Mouse (Mus musculus): ENCODE data around the gene Bcor. TPM values are rescaled to one million over a fixed set of nuclear protein-coding genes. Genes with fewer than 3 reads are reported as not detected.

Gene Bcor
- total and polyA plus RNA-seq, 2 experiments, result 2.8 to 5.6 TPM

DNA sequence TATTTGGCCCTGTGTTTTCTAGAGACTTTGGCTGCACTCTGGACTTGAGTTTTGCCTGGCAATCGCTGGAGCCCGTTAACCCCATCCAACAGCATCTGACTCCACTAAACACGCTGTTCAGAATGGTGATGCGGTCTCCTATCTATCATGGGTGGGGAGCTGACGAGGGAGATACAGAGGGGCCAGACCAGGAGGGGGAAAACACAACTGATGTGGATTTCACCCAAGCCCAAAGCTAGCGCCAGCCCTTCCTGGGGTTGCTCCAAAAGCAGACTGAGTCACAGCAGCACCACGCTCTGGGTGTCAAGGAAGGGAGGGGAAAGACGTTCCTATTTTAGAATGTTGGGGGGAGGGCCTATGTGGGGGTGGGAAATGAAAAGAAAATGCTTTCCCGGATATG is 94.4 kb downstream of the Bcor start:
- no peaks in the 10 kb centered on the region for H3K27me3 ChIP-seq (ENCODE audit: control insufficient read depth, insufficient read depth, low read length)
- TF ChIP-seq CTCF (IDR thresholded peaks at IDR 0.05; ENCODE audit: low read depth, low read length) (no peak), POLR2A (IDR thresholded peaks at IDR 0.05; ENCODE audit: extremely low read depth, insufficient read depth, low read length) (no peak)
- peaks cover 4% of the 10 kb centered on the region for H3K4me1 ChIP-seq (ENCODE audit: control insufficient read depth, insufficient read depth, low read length)
- no peak overlapping the region for H3K27ac ChIP-seq (replicated peaks; ENCODE audit: insufficient read depth, low read depth, low read length)
- DNase-seq (ENCODE audit: extremely low read depth, low read depth, low spot score), result peak; percentile 56
- 17% methylated on average over 8 of the region's 9 CpGs for WGBS
- no peak overlapping the region for H3K9ac ChIP-seq (ENCODE audit: low read depth, low read length)
- peaks cover 16% of the 10 kb centered on the region for H3K79me2 ChIP-seq (ENCODE audit: control insufficient read depth, insufficient read depth, low read length)
- H3K36me3 ChIP-seq (ENCODE audit: control insufficient read depth, insufficient read depth, low read length), result no peaks in the 10 kb centered on the region
- H3K4me3 ChIP-seq (ENCODE audit: insufficient read depth, low read depth, low read length), result no peak overlapping the region

DNA sequence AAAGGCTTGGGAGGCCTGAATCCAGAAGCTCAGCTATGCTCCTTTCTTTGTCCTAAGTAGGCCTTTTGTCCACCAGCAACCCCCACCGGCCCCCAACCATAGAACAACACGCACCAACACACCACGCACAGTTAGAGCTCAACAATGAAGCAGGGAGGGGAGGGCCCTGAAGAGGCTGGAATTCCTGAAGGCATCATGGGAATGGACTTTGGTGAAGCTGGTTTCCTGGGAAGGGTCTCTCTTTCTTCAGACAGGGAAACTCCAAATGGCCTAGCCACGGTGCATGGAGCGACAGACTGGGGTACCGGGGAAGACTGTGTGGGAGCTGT is 97.3 kb downstream of the Bcor start:
- Histone ChIP-seq H3K4me1 (ENCODE audit: control insufficient read depth, insufficient read depth, low read length) (peaks cover 2% of the 10 kb centered on the region), H3K4me3 (ENCODE audit: insufficient read depth, low read depth, low read length) (no peak overlapping the region), H3K79me2 (ENCODE audit: control insufficient read depth, insufficient read depth, low read length) (peaks cover 10% of the 10 kb centered on the region; the same call in 1 of the 2 replicates), H3K27ac (replicated peaks; ENCODE audit: insufficient read depth, low read depth, low read length) (no peak overlapping the region), H3K9ac (ENCODE audit: low read depth, low read length) (no peak overlapping the region), H3K27me3 (ENCODE audit: control insufficient read depth, insufficient read depth, low read length) (no peaks in the 10 kb centered on the region), H3K36me3 (ENCODE audit: control insufficient read depth, insufficient read depth, low read length) (no peaks in the 10 kb centered on the region)
- no peak for DNase-seq (ENCODE audit: extremely low read depth, low read depth, low spot score)
- 98% methylated on average over 6 of the region's 6 CpGs for WGBS
- TF ChIP-seq CTCF (IDR thresholded peaks at IDR 0.05; ENCODE audit: low read depth, low read length) (no peak), POLR2A (IDR thresholded peaks at IDR 0.05; ENCODE audit: extremely low read depth, insufficient read depth, low read length) (no peak)

DNA sequence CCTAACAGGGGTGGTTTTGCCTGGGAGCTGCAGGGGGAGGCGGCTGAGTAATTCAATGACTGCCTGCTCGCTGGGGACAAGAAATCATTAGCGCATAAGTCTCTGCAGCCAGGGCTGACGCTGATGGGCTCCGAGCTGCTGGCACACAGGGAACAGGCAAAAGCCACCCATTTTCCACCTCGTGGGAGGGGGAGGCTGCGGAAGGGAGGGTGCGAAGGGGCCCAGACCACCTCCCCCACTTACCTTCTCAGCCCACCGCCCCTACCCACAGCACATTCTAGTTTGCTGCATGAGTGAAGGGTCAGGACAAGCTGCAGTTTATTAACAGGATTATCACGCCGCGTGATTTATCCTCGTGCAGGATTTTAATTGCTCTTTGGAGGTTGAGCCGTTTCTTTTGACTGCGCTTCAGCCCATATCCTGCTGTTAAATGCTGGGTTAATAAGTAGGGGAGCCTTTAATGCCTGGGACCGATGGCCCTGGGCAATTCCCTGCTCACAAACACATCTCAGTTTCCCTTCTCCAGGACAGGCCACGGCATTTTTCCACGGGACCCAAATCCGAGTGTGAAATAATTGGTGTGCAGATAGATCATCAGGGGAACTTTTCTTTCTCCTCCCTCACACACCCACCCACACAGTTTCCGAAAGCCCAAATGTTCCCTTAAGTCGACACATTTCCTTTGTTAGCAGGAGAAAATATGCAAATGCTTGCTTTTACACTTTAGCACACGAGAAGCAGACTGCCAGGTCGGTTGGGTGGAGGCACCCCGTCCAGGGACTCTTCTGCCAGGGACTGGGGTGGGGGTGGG is 97.8 kb downstream of the Bcor start:
- H3K4me1 ChIP-seq (ENCODE audit: control insufficient read depth, insufficient read depth, low read length), result peaks cover 2% of the 10 kb centered on the region
- WGBS, result 72% methylated on average over 24 of the region's 24 CpGs
- H3K79me2 ChIP-seq (ENCODE audit: control insufficient read depth, insufficient read depth, low read length), result peaks cover 10% of the 10 kb centered on the region; the same call in 1 of the 2 replicates
- H3K36me3 ChIP-seq (ENCODE audit: control insufficient read depth, insufficient read depth, low read length), result no peaks in the 10 kb centered on the region
- no peaks in the 10 kb centered on the region for H3K27me3 ChIP-seq (ENCODE audit: control insufficient read depth, insufficient read depth, low read length)
- no peak overlapping the region for H3K27ac ChIP-seq (replicated peaks; ENCODE audit: insufficient read depth, low read depth, low read length)
- H3K9ac ChIP-seq (ENCODE audit: low read depth, low read length), result no peak overlapping the region
- no peak for TF ChIP-seq POLR2A (IDR thresholded peaks at IDR 0.05; ENCODE audit: extremely low read depth, insufficient read depth, low read length)
- no peak for TF ChIP-seq CTCF (IDR thresholded peaks at IDR 0.05; ENCODE audit: low read depth, low read length)
- no peak for DNase-seq (ENCODE audit: extremely low read depth, low read depth, low spot score)
- H3K4me3 ChIP-seq (ENCODE audit: insufficient read depth, low read depth, low read length), result no peak overlapping the region

DNA sequence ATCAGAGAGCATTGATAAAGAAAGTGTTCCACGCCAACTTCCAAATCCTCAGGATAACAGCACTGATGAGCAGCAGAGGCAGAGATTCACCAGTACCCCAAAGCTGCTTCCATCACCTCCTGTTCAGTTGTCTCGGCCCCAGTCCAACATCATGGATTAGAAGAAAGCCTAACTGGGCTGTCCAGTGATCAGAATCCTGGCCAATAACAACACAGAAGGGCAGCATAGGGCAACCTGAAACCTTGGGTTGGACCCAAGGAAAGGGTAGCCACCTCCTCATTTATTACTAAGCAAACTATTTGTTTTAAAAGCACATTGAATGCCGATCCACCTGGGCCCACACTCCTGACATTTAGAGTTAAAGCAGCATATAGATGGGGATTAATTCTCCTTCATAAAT is 99.3 kb downstream of the Bcor start:
- H3K27me3 ChIP-seq (ENCODE audit: control insufficient read depth, insufficient read depth, low read length), result no peaks in the 10 kb centered on the region
- WGBS, result 11% methylated on average over 3 of the region's 3 CpGs
- TF ChIP-seq CTCF (IDR thresholded peaks at IDR 0.05; ENCODE audit: low read depth, low read length) (no peak), POLR2A (IDR thresholded peaks at IDR 0.05; ENCODE audit: extremely low read depth, insufficient read depth, low read length) (no peak)

DNA sequence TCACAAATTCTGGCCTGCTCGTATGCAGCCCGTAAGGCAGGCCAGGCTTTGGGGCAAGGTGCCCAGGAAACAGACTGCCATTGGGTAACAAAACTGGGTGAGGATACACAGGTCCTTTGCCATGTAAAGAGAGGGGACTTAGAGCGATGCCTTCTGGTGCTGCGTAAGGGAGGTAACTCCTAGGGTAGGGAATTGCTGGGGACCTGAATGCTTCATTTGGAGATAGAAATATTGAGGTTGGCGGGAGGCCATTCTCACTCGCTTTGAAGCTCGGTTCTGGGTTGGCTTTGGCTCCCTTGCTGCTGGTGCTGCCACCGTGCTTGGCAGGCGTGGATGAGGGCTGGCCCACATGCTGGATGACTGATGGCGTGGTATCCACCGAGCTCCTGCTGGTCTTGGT is 102.9 kb downstream of the Bcor start:
- no peaks in the 10 kb centered on the region for H3K27me3 ChIP-seq (ENCODE audit: control insufficient read depth, insufficient read depth, low read length)
- H3K27ac ChIP-seq (replicated peaks; ENCODE audit: insufficient read depth, low read depth, low read length), result no peak overlapping the region
- TF ChIP-seq CTCF (IDR thresholded peaks at IDR 0.05; ENCODE audit: low read depth, low read length) (no peak), POLR2A (IDR thresholded peaks at IDR 0.05; ENCODE audit: extremely low read depth, insufficient read depth, low read length) (no peak)
- 60% methylated on average over 11 of the region's 11 CpGs for WGBS
- no peak overlapping the region for H3K9ac ChIP-seq (ENCODE audit: low read depth, low read length)
- no peaks in the 10 kb centered on the region; the same call in 1 of the 2 replicates for H3K79me2 ChIP-seq (ENCODE audit: control insufficient read depth, insufficient read depth, low read length)
- H3K4me1 ChIP-seq (ENCODE audit: control insufficient read depth, insufficient read depth, low read length), result no peaks in the 10 kb centered on the region; the same call in 1 of the 2 replicates
- H3K36me3 ChIP-seq (ENCODE audit: control insufficient read depth, insufficient read depth, low read length), result peaks cover 4% of the 10 kb centered on the region; the same call in 1 of the 2 replicates
- no peak overlapping the region for H3K4me3 ChIP-seq (ENCODE audit: insufficient read depth, low read depth, low read length)
- peak; percentile 44 for DNase-seq (ENCODE audit: extremely low read depth, low read depth, low spot score)

More for the DNA sequence above, 99.3 kb downstream of the Bcor start:
- Histone ChIP-seq H3K36me3 (ENCODE audit: control insufficient read depth, insufficient read depth, low read length) (no peaks in the 10 kb centered on the region), H3K79me2 (ENCODE audit: control insufficient read depth, insufficient read depth, low read length) (peaks cover 10% of the 10 kb centered on the region; the same call in 1 of the 2 replicates), H3K4me1 (ENCODE audit: control insufficient read depth, insufficient read depth, low read length) (peaks cover 2% of the 10 kb centered on the region), H3K27ac (replicated peaks; ENCODE audit: insufficient read depth, low read depth, low read length) (no peak overlapping the region), H3K4me3 (ENCODE audit: insufficient read depth, low read depth, low read length) (no peak overlapping the region), H3K9ac (ENCODE audit: low read depth, low read length) (no peak overlapping the region)
- DNase-seq (ENCODE audit: extremely low read depth, low read depth, low spot score), result peak; percentile 60

DNA sequence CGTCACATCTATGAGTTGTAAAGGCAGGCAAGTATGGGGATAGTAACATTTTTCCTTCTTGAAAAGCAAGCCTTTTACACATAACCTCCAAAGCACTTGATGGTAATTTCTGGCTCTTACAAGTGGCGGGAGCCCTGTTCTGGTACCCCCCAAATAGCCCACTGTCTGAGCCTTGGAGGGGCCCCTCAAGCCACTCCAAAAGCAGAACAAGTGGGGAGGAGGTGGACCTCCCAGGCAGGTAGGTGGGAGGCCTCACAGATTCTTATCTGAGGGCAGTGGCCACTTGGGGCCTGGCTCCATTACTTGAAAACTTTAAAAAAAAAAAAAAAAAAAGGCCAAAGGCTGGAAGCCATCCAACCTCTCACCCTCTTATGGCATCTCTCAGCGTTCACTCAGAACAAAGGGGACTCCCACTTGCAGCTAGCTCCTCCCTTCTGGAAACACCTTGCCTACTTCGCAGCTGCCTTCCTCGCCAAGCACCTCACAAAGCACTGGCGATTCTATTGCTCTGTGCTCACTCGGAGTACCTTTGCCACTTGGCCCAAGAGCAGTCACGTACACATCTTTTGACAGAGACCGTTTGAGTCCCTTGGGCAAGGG is 106.7 kb downstream of the Bcor start:
- Histone ChIP-seq H3K4me1 (ENCODE audit: control insufficient read depth, insufficient read depth, low read length) (no peaks in the 10 kb centered on the region), H3K79me2 (ENCODE audit: control insufficient read depth, insufficient read depth, low read length) (no peaks in the 10 kb centered on the region; the same call in 1 of the 2 replicates), H3K27me3 (ENCODE audit: control insufficient read depth, insufficient read depth, low read length) (no peaks in the 10 kb centered on the region), H3K9ac (ENCODE audit: low read depth, low read length) (no peak overlapping the region), H3K4me3 (ENCODE audit: insufficient read depth, low read depth, low read length) (no peak overlapping the region), H3K27ac (replicated peaks; ENCODE audit: insufficient read depth, low read depth, low read length) (no peak overlapping the region), H3K36me3 (ENCODE audit: control insufficient read depth, insufficient read depth, low read length) (peaks cover 5% of the 10 kb centered on the region)
- TF ChIP-seq POLR2A (IDR thresholded peaks at IDR 0.05; ENCODE audit: extremely low read depth, insufficient read depth, low read length), result no peak
- no peak for TF ChIP-seq CTCF (IDR thresholded peaks at IDR 0.05; ENCODE audit: low read depth, low read length)
- WGBS, result 76% methylated on average over 9 of the region's 9 CpGs
- no peak for DNase-seq (ENCODE audit: extremely low read depth, low read depth, low spot score)

All from liver, adult 2 months (tissue).